Mouse (Mus musculus): ENCODE results near the gene Cox7b2. TPM values are rescaled to one million over a fixed set of nuclear protein-coding genes. Genes with fewer than 3 reads are reported as not detected.
"Not testable (repeated sequence)": the region's sequence is repeated elsewhere in the genome, so short reads cannot be mapped to it uniquely, and the experiment has no call there.

The Cox7b2 gene
- not detected in 2 replicates for polyA plus RNA-seq (2016; fragmentation: Nextera tagmentation; extraction: Ambion mirVana)

- H3K36me3 ChIP-seq, result no peaks in the 10 kb centered on the region
- no peak within 1 kb of the TSS for H3K27ac ChIP-seq
- H3K4me3 ChIP-seq, result no peak within 1 kb of the TSS
- no peaks in the 10 kb centered on the region for H3K27me3 ChIP-seq (ENCODE audit: low read depth, poor library complexity, severe bottlenecking)
- 90% methylated on average over 10 of the region's 10 CpGs for WGBS
- no peaks in the 10 kb centered on the region for H3K9me3 ChIP-seq (replicated peaks)
- no peaks in the 10 kb centered on the region for H3K4me1 ChIP-seq
- DNase-seq (ENCODE audit: low spot score), result no peak
These were observed at the start of gene Cox7b2 for GRCm38 (mm10) chr5:71548079-71548478. Gene Cox7b2, minus strand, starts transcription at chr5:71548205.

DNA sequence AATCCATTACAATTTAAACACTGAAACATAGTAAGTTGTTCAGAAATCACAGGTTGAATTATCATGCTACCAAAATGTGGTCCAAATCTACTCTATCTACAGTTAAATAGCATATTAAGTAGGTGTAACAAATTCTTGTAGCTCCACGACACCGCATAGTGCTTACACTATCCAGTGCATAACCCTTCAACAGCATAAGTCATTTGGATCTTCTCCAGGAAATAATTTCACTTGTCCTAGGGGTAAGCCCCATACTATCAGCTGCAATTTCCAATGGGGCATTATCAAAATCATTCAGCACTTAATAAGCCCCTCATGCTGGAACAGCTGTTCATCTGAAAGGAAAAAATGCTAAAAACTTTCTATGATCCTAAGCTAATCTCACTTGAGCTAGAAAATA lies 47.3 kb upstream of the Cox7b2 start:
- no peak overlapping the region for H3K4me3 ChIP-seq

GRCm38 (mm10) chr5:71593745-71594255 lies 45.8 kb upstream of the Cox7b2 start:
- Histone ChIP-seq H3K9me3 (replicated peaks) (no peaks in the 10 kb centered on the region), H3K36me3 (no peaks in the 10 kb centered on the region), H3K4me1 (no peaks in the 10 kb centered on the region), H3K4me3 (no peak overlapping the region), H3K27me3 (ENCODE audit: low read depth, poor library complexity, severe bottlenecking) (no peaks in the 10 kb centered on the region), H3K27ac (no peak overlapping the region)
- 95% methylated on average over 2 of the region's 2 CpGs for WGBS
- no peak for DNase-seq (ENCODE audit: low spot score)

More for the DNA sequence above, 47.3 kb upstream of the Cox7b2 start:
- WGBS, result 95% methylated on average over 2 of the region's 2 CpGs
- H3K4me1 ChIP-seq, result no peaks in the 10 kb centered on the region
- no peaks in the 10 kb centered on the region for H3K36me3 ChIP-seq
- H3K27ac ChIP-seq, result no peak overlapping the region
- no peaks in the 10 kb centered on the region for H3K27me3 ChIP-seq (ENCODE audit: low read depth, poor library complexity, severe bottlenecking)
- no peak for DNase-seq (ENCODE audit: low spot score)
- H3K9me3 ChIP-seq (replicated peaks), result no peaks in the 10 kb centered on the region

DNA sequence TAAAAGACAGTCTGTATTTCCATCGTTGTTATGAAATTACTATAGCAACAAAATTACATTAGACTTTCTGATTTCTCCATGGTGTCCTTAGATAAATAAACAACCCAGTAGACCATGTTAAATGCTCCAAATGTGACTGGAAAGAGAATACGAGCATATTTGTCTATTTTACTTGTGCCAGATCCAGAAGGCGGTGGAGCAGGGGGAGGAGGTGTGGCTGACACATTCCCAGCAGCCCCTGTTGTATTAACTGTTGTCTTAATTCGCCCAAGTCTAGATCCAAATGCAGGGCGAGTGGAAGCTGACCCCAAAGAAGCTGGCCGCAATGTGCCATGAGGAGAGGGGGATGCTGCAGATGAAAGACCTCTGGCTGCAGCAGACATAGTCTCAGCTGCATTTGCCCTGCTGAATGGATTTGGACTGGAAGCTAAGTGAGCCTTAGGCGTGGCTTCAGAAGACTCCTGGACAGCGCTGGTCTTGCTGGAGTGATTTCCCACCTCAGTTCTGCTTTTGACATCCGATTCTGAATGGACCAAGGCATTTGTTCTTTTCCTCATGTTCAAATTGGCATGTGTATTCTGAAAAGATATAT lies 23.7 kb upstream of the Cox7b2 start:
- Histone ChIP-seq H3K4me3 (no peak overlapping the region), H3K27me3 (ENCODE audit: low read depth, poor library complexity, severe bottlenecking) (no peaks in the 10 kb centered on the region), H3K9me3 (replicated peaks) (no peaks in the 10 kb centered on the region), H3K27ac (no peak overlapping the region), H3K36me3 (no peaks in the 10 kb centered on the region), H3K4me1 (no peaks in the 10 kb centered on the region)
- 89% methylated on average over 9 of the region's 9 CpGs for WGBS
- DNase-seq (ENCODE audit: low spot score), result no peak

GRCm38 (mm10) chr5:71545554-71545953 lies 2.5 kb downstream of the Cox7b2 start:
- H3K27ac ChIP-seq, result no peak overlapping the region
- no peaks in the 10 kb centered on the region for H3K4me1 ChIP-seq
- H3K27me3 ChIP-seq (ENCODE audit: low read depth, poor library complexity, severe bottlenecking), result no peaks in the 10 kb centered on the region
- no peaks in the 10 kb centered on the region for H3K36me3 ChIP-seq
- H3K9me3 ChIP-seq (replicated peaks), result no peaks in the 10 kb centered on the region
- DNase-seq (ENCODE audit: low spot score), result no peak
- H3K4me3 ChIP-seq, result no peak overlapping the region

DNA sequence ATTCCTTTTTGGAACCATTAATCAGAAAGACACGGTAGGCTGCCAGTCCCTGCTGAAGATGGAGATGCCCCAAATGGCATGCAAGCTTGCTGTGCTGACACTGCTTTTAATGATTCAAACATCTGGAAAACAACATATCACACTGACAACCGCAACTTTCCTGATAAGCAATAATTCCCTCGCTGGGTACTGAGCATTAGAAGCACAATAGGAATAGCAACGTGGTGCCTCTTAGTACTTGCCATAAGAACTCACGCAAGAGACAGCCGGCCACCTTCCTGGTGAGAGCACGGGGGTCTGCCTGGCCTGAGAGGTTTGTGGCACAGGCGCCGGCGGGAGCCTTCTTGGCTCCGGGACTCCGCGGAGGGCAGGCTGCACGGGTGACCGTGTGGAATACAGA lies 22.5 kb downstream of the Cox7b2 start:
- not testable (repeated sequence) for H3K9me3 ChIP-seq (replicated peaks); H3K27me3 ChIP-seq (ENCODE audit: low read depth, poor library complexity, severe bottlenecking); H3K4me3 ChIP-seq; H3K27ac ChIP-seq; H3K36me3 ChIP-seq; DNase-seq (ENCODE audit: low spot score); H3K4me1 ChIP-seq
- 80% methylated on average over 10 of the region's 15 CpGs for WGBS

DNA sequence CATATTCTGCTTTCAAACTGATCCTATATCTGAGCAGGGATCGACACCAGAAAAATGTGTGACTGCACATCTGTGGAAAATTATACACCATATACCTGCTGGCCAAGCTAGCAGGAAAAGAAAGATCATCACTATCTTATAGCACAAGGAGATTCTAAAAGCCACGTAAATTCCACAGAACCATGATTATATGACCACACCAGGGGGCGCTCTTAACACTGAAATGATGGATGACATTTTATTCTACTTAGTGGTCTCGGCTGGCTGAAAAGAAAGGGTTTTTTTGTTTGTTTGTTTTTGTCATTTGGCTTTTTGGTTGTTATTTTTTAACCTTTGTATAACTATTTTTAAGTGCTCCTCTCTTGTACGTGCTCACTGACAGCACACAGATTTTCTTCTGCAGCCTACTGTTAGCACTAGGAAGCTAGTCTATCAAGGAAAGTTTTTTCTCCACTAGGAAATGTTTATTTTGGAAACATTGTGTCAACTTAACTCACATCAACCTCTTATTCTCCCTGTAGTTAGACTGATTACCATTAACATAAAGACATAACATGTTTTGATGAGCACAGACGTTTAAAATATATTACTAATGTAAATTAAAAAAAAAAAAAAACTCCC lies 45.8 kb downstream of the Cox7b2 start:
- Histone ChIP-seq H3K36me3 (no peaks in the 10 kb centered on the region), H3K27ac (no peak overlapping the region), H3K4me3 (no peak overlapping the region), H3K4me1 (no peaks in the 10 kb centered on the region), H3K9me3 (replicated peaks) (no peaks in the 10 kb centered on the region), H3K27me3 (ENCODE audit: low read depth, poor library complexity, severe bottlenecking) (no peaks in the 10 kb centered on the region)
- WGBS, result 27% methylated on average over 6 of the region's 6 CpGs
- DNase-seq (ENCODE audit: low spot score), result peak; percentile 65

DNA sequence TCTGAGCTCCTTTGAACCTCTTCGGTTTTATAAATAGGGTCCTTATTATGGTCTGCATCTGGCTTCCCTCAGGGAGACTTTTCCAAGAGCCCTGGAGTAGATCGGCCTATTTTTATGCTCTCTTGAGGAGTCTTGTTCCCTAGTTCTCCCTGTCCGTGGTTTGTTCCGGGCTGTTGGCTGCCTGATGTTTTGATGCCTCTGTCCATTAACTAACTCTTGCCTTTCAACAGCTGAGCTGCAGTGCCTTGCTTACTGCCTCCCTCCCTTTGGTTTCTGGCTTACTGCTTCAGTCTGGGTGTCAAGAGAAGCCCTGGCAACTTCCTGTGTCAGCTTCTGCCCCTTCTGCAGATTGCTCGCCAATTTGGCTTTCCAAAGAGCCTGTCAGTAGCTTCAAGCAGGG lies 52.4 kb downstream of the Cox7b2 start:
- Histone ChIP-seq H3K27me3 (ENCODE audit: low read depth, poor library complexity, severe bottlenecking) (no peaks in the 10 kb centered on the region), H3K4me3 (no peak overlapping the region), H3K27ac (no peak overlapping the region), H3K4me1 (no peaks in the 10 kb centered on the region), H3K9me3 (replicated peaks) (no peaks in the 10 kb centered on the region), H3K36me3 (no peaks in the 10 kb centered on the region)
- WGBS, result 45% methylated on average over 5 of the region's 5 CpGs
- no peak for DNase-seq (ENCODE audit: low spot score)

GRCm38 (mm10) chr5:71456957-71457356 lies 91.0 kb downstream of the Cox7b2 start:
- no peak overlapping the region for H3K4me3 ChIP-seq

GRCm38 (mm10) chr5:71440174-71440573 lies 107.8 kb downstream of the Cox7b2 start:
- H3K4me1 ChIP-seq, result no peaks in the 10 kb centered on the region
- H3K27ac ChIP-seq, result no peak overlapping the region
- no peaks in the 10 kb centered on the region for H3K9me3 ChIP-seq (replicated peaks)
- H3K27me3 ChIP-seq (ENCODE audit: low read depth, poor library complexity, severe bottlenecking), result no peaks in the 10 kb centered on the region
- WGBS, result 85% methylated on average over 6 of the region's 6 CpGs
- no peaks in the 10 kb centered on the region for H3K36me3 ChIP-seq
- no peak for DNase-seq (ENCODE audit: low spot score)
- no peak overlapping the region for H3K4me3 ChIP-seq

More at GRCm38 (mm10) chr5:71456957-71457356, 91.0 kb downstream of the Cox7b2 start:
- Histone ChIP-seq H3K4me1 (no peaks in the 10 kb centered on the region), H3K9me3 (replicated peaks) (no peaks in the 10 kb centered on the region), H3K27ac (no peak overlapping the region), H3K36me3 (no peaks in the 10 kb centered on the region), H3K27me3 (ENCODE audit: low read depth, poor library complexity, severe bottlenecking) (no peaks in the 10 kb centered on the region)
- no peak for DNase-seq (ENCODE audit: low spot score)
- WGBS, result 71% methylated on average over 3 of the region's 3 CpGs

Other genes with a start within 250 kb of the Cox7b2 start
- gene Gabrb1, start 109.9 kb upstream of the Cox7b2 start, polyA plus RNA-seq (2016; fragmentation: Nextera tagmentation; extraction: Ambion mirVana), result 0.01 and 0.04 TPM in 2 replicates
- 1.6 TPM in 2 replicates for gene Gabra4, start 110.1 kb upstream of the Cox7b2 start, polyA plus RNA-seq (2016; fragmentation: Nextera tagmentation; extraction: Ambion mirVana)